Mouse (Mus musculus) heart, adult 9 months (tissue): ENCODE measurements around the gene Actn3.
"Not testable (repeated sequence)": the region's sequence is repeated elsewhere in the genome, so short reads cannot be mapped to it uniquely, and the experiment has no call there.

ENCODE experiments used
- DNase-seq, 2 experiments: peaks; one replicate each; pipeline ENCODE4 v3.0.0; 2022; ENCODE audit warnings: low spot score in 2 of 2

Gene Actn3

GRCm38 (mm10) chr19:4859081-4859480 lies 18.6 kb downstream of the Actn3 start:
- no peak for DNase-seq

DNA sequence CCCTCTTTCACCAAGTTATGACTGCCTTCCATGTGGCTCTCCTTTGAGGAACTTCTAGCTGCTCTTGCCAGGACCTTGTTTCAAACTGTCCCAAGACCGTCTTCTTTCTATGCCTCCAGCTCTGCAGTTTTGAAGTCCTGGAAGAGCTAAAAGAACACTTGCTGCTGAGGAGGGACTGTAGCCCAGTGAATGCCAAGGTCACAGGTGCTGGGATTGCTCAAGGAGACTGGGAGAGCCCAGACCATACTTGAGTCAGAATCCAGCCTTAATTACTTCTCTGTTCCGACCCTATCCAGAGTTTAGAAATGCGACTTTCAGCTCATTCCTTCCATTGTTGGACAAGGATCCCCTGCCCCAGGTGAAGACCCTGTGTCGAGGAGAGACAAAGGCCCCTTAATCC lies 21.8 kb downstream of the Actn3 start:
- no peak for DNase-seq

DNA sequence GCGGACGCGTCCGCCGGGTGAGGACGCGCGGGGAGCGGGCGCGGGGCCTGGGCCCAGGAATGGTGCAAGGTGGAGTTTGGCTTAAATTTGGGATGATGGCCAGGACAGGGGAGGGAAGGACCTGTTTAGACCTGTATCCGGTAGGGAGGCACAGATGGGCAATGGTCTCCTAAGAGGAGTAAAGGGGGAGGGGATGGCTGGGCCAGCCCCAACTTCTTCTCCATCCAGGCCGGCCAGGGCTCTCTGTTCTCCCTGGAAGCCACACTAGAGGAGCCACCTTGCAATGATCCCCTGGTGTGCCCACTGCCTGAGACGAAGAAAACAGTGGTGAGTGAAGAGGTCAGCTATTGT lies 22.3 kb downstream of the Actn3 start:
- DNase-seq, result peak in 1 of 2 experiments; percentile 30

DNA sequence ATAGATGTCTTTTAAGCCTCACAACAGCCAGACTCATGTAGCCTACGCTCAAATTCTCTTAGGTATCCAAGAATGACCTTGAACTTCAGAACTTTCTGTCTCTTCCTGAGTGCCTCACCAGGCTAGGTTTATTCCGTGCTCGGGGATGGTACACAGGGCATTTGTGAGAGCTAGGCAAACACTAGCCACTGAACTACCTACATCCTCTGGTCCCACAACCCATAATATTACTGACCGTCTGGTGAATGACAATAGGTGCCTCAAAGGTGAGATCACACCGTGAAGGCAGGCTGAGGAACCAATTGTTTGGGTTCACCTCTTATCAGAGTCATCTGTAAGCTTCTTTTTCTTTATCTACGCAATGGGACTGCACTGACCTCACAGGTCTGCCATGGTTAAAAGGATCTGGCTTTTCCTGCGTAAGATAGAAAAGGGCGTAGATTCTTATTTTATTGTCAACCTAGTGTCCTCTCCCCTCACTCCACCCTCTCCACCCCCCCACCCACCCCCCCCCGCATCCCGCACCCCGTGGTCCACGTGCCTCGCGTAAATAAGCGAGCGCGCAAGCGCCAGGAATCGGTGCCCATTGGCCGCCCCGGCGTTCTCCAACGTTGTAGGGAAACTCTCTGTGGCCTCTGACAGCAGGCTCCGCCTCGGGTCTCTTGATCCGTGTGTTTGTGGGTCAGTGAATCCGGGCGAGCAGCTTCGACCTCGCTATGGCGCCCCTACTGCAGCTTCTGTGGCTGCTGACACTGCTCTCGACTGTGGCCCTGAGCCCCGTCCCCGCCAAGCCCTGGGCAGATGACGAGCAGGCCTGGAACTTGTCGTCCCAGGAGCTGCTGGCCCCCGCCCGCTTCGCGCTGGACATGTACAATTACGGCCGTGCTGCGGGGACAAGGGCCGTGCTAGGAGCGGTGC lies 22.9 kb downstream of the Actn3 start, which contains the start of gene Ctsf:
Ctsf (plus strand) TSS at position 579 of the 918 bp plus-strand sequence.
- peak; percentile 92 to 93 for DNase-seq

DNA sequence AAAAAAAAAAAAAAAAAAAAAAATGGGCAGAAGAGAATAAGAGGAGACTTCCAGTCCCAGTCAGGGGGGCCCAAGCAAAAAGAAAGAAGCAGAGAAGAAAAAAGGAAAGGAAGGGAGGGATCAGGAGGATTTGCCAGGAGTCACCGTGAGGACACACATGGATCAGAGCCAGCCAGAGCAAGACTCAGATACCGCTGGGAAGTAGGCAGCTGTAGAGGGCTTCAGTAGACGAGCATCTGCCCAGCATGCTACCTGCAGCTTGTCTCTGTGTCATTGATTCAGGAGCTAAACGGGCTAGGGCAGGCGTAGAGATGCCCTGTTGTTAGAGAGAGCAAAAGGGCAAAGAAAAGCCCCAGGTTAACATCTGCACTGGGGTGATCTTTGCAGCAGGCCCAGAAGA lies 27.4 kb downstream of the Actn3 start:
- no peak for DNase-seq

DNA sequence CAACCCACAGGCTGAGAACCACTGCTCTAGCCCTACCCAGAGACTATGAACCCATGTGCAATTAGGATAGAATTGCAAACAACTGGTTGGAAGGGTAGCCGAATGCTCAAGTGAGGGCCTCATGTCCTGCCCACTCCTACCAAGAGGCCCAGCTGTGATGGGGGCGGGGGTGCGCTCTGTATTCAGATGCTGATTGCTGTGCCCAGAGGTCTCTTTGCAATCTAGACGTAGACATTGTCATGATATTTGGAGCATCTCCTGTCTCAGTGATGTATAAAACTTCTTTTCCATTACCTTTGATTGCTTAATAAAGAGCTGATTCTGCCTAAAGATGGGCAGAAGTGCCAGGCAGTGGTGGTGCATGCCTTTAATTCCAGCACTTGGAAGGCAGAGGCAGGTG lies 27.9 kb downstream of the Actn3 start:
- no peak for DNase-seq

DNA sequence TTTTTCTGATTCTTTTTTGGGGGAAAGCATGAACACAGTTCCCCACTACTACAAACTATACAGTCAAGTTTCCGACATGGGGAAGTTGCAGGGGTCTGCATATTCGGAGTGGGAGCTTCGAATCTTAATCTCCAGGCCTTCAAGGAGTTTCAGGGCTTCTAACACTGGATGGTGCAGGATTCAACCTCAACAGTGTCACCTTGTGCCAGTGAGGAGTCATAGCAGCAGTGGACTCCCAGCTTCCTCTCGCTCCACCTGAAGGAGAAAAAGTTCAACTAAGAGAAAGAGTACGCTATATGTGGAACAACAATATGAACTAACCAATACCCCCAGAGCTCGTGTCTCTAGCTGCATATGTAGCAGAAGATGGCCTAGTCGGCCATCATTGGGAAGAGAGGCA lies 30.2 kb downstream of the Actn3 start:
- DNase-seq, result peak in 1 of 2 experiments; percentile 9

DNA sequence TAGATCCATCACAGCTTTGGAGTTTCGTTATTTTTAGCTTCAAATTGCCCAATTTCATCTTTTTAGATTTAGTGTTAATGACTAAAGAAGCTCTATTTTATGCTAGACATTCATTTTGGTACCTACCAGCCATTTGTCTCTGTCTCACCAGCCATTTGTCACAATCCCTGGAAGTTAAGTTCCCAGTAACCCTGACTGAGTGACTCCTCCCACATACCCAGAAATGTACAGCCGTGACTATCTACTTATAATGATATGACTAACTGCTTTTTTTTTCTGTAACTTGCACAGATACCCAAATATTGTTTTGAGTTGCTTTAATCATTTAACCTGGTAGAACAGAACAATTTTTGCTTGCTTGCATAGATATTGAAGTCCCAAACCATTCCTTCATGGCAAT lies 31.9 kb downstream of the Actn3 start:
- DNase-seq, result no peak

GRCm38 (mm10) chr19:4842611-4843010 lies 35.1 kb downstream of the Actn3 start:
- no peak for DNase-seq

- DNase-seq, result no peak
These were observed 36.9 kb downstream of the Actn3 start for GRCm38 (mm10) chr19:4840848-4841247.

- DNase-seq, result peak; percentile 97 to 98
These were observed 38.6 kb downstream of the Actn3 start, which contains the start of the genes Ccs and Ccdc87 for GRCm38 (mm10) chr19:4839149-4839548. Ccs (minus strand) TSS chr19:4839332. Ccdc87 (plus strand) TSS chr19:4839366.

GRCm38 (mm10) chr19:4838526-4839140 lies 39.1 kb downstream of the Actn3 start:
- DNase-seq, result no peak

- DNase-seq, result no peak
These were observed 40.7 kb downstream of the Actn3 start for GRCm38 (mm10) chr19:4837049-4837448.

DNA sequence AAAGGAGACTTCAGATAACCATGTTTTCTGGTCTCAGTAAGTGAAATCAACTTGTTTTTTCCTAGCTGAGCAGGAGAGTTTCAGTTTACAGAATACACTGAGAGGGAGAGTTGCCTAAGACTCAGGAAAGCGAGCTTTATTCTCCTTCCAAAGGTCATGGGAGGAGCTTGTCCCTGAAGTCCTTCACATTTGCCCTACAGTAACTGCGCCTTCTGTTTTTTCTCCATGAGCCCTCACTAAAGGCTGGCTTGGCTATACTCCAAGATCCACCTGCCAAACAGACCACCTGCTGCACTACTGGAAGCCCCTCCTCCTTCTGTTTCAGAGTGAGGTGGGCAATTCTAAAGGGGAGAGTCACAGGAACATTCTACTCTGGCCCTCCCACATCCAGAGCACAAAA lies 41.6 kb downstream of the Actn3 start:
- no peak for DNase-seq

DNA sequence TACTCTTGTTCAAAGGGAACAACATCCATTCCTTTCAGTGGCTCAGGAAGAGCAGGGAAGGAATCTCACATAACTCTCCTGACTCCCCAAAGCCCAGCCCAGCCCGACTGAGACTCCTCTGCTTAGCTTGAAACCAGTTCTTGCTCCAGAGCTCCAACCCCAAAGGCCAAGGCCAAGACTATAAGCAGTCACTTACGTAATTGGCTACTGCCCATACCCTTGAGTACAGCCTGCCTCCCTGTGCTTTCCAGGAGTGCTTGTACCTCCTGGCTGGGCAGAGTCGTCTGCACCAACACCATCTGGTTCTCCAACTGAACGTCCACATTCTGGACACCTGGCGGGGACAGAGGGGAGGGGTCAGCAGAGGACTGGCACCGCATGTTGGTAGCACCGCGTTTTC lies 43.7 kb downstream of the Actn3 start:
- no peak for DNase-seq

- DNase-seq, result peak; percentile 39 to 74
These were observed 48.6 kb downstream of the Actn3 start for GRCm38 (mm10) chr19:4829156-4829555.

GRCm38 (mm10) chr19:4828444-4829114 lies 49.1 kb downstream of the Actn3 start:
- no peak for DNase-seq

- peak; percentile 79 to 87 for DNase-seq
These were observed 56.9 kb downstream of the Actn3 start for GRCm38 (mm10) chr19:4820678-4821303.

GRCm38 (mm10) chr19:4817182-4817835 lies 60.4 kb downstream of the Actn3 start:
- no peak for DNase-seq

DNA sequence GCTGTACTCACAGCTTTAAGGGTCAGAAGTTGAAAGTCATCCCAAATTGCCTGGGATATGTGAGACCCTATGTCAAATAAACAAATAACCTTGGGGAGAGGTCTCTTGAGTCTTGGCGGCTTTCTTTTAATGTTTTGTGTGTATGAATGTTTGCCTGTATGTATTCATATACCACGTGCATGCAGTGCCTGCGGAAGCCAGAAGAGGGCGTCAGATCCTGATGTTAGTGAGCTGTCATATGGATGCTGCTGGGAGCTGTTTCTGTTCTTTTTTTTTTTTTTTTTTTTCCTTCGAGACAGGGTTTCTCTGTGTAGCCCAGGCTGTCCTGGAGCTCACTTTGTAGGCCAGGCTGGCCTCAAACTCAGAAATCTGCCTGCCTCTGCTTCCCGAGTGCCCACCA lies 64.7 kb downstream of the Actn3 start:
- DNase-seq, result no peak

DNA sequence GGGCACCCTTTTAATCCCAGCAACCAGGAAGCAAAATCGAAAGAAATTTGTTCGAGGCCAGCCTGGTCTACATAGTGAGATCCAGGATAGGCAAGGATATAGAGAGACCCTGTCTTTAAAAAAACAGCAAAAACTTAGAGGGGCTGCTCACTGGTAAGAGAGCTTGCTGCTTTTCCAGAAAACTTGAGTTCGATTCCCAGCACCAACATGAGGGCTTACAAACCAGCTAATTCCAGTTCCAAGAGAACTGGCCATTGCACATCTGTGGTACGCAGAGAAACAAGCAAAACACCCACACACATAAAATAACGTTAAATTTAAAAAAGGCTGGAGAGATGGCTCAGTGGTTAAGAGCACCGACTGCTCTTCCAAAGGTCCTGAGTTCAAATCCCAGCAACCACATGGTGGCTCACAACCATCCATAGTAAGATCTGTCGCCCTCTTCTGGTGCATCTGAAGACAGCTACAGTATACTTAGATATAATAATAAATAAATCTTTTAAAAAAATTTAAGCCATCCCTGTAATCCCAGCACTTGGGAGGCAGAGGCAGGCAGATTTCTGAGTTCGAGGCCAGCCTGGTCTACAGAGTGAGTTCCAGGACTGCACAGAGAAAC lies 65.3 kb downstream of the Actn3 start:
- DNase-seq, result not testable (repeated sequence)
